Mouse (Mus musculus) limb, embryonic 10.5 days (tissue): ENCODE data around the gene Zfp444. TPM values are rescaled to one million over a fixed set of nuclear protein-coding genes. Genes with fewer than 3 reads are reported as not detected.

ENCODE experiments used
- polyA plus RNA-seq: library from polyadenylated mRNA; unstranded; fragments of >200 nt; fragmentation: Nextera tagmentation; extraction: Ambion mirVana; gene quantifications from 2 replicates; pipeline ENCODE4 v1.2.1, GENCODE M21; 2016

Zfp444 gene
- polyA plus RNA-seq, 1 experiment from 2014 or later = 88.3 TPM

Other genes starting within 250 kb of the Zfp444 start
- gene Vmn1r65, start 161.2 kb upstream of the Zfp444 start, polyA plus RNA-seq = not detected in 2 replicates
- gene Nlrp4c, start 127.1 kb upstream of the Zfp444 start, polyA plus RNA-seq = not detected in 2 replicates
- 29.8 and 32.4 TPM in 2 replicates for gene Zfp787, start 16.2 kb upstream of the Zfp444 start, polyA plus RNA-seq
- not detected in 2 replicates for gene Galp, start 24.9 kb downstream of the Zfp444 start, polyA plus RNA-seq
- not detected in 2 replicates for gene Zscan5b, start 50.1 kb downstream of the Zfp444 start, polyA plus RNA-seq
- gene Epp13, start 80.5 kb downstream of the Zfp444 start, polyA plus RNA-seq = not detected in 2 replicates
- 5.2 and 6.4 TPM in 2 replicates for gene Zfp667, start 114.4 kb downstream of the Zfp444 start, polyA plus RNA-seq
- 5.2 and 6.7 TPM in 2 replicates for gene Zfp583, start 159.1 kb downstream of the Zfp444 start, polyA plus RNA-seq
- 2.6 and 2.8 TPM in 2 replicates for gene Gm3854, start 171.5 kb downstream of the Zfp444 start, polyA plus RNA-seq
- 1.3 and 1.4 TPM in 2 replicates for gene Zfp78, start 191.1 kb downstream of the Zfp444 start, polyA plus RNA-seq
- 9.2 and 13.9 TPM in 2 replicates for gene Zfp28, start 211.1 kb downstream of the Zfp444 start, polyA plus RNA-seq
- gene Smim17, start 226.5 kb downstream of the Zfp444 start, polyA plus RNA-seq = 0.09 and 0.34 TPM in 2 replicates
- 0.03 TPM in 1 of 2 replicates, not detected in the other for gene Gm20715, start 238.1 kb downstream of the Zfp444 start, polyA plus RNA-seq